Mouse (Mus musculus): ENCODE results near the gene Uxs1. TPM values are rescaled to one million over a fixed set of nuclear protein-coding genes. Genes with fewer than 3 reads are reported as not detected.

The Uxs1 gene
- total RNA-seq (2021): 10 to 100 TPM; 57.0 to 58.8 TPM
- long read RNA-seq, experiment 1, full-length matches to known transcripts: 25 of 42 reads
- long read RNA-seq, experiment 1, partial matches to known transcripts: 3 of 42 reads
- long read RNA-seq, experiment 1, other reads (novel, unspliced or antisense): 14 of 42 reads
- long read RNA-seq, experiment 2, full-length matches to known transcripts: 8 of 12 reads
- long read RNA-seq, experiment 2, partial matches to known transcripts: 0 of 12 reads
- long read RNA-seq, experiment 2, other reads (novel, unspliced or antisense): 4 of 12 reads

DNA sequence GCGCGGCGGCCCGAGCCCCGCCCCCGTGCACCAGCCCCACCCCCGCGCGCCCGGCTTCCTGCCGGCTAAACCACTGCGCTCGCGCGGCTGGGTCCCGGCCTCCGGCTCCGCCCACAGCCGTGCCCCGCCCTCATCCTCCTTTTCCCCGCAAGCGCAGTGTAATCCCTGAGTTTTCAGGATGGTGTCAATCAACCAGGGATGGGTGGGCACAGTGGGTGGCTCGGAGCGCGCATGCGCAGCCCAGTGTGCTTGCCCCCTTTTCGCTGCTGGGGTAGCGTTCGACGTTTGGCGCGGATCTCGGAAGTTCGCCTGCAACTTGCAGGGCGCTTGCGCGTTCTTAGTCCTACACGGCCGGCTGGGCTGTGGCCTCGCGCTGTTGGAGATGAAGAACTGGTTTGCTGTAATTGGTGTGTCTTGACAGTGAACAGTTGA is at the start of gene Uxs1:
Gene Uxs1, minus strand, starts transcription at position 38 of the 432 bp plus-strand sequence.
- DNase-seq: peak; percentile 99

DNA sequence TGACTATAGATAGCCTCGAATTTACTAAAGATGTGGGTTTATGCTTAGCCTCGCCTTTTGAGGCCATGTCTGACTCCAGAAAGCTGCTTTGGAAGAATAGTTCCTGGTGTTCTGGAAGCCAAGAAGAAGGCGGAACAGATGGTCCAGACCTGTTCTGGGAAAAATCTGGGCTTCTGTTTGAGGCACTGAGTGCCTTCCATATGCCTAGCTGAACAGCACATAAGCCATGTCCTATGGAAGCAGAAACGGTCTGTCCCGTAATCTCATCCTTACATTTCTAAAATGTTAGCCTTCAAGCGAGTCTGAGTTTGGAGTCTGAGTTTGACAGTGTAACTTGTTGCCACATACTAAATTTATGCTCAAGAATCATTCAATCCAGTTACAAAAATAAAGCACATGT is 49.6 kb upstream of the Uxs1 start:
- no peak for DNase-seq

DNA sequence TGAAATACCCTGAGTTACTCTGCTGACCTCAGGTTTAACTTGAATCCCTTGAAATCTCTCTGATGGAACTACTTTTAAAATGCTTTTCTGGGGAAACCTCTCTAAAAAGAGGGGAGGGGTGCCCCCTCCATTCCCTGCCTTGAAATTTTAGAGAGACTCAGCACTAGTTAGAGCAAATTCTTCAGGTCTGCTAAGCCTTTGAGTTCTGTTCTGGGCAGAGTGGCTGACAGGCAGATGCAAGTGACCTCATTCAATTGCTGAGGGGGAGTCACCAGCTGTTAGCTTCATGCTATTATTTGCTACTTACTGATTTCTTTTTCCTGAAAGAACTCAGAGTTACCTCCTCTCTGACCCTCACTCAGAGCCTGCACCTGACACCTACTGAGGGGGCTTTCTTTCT is 43.5 kb upstream of the Uxs1 start:
- no peak for DNase-seq

DNA sequence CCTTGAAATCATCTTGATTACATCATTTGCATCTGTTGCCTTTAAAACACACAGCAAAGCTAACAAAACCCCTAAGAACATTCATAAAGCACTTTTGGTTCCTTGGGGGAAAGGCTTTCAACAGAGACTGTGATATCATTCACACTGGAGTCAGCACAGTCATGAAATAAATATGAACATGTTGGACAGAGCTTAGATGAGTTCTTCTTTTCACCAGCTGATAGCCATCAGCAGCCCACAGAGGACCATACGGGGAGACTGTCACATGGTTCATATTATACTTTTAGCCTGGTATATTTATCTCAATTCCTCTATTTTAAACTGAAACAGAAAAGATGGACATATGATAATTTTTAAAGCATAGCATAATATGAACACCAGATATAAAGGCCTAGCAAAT is 40.9 kb upstream of the Uxs1 start:
- no peak for DNase-seq

DNA sequence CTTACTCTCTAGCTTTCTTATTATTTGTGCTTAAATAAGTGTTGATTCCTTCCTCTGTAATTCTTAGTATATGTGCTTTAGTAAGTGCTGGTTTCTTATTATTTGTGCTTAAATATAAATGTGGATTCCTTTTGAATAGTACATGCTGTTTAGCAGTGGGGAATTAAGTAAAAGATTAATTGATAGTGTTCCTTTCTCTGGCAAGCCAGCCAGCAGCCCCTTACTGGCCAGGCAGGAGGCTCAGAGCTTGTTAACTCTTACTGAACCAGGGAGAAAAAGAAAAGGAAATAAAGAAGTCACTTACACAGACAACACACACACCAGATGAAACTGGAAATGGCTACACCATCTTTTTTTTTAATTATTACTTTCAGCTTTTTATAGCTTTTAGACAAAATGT is 37.2 kb upstream of the Uxs1 start:
- no peak for DNase-seq

DNA sequence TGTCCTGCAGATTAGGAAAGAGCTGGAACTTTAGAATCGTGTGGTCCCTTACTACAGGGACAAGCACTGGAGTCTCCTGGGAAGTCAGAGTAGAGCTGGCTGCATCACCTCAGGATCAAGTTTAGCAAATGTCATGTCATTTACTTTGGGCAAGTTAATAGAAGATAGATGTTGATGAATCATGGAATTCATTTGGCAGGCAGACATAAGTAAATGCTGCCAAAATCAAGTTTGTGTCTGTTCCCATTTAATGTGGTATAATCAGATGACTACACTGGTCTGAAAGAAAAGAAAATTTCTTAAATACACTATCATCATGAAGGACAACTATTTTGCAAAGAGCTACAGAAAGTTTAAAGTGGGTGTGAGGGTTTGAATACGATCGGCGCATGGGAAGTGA is 35.0 kb upstream of the Uxs1 start:
- peak in 1 of 2 experiments; percentile 3 for DNase-seq

DNA sequence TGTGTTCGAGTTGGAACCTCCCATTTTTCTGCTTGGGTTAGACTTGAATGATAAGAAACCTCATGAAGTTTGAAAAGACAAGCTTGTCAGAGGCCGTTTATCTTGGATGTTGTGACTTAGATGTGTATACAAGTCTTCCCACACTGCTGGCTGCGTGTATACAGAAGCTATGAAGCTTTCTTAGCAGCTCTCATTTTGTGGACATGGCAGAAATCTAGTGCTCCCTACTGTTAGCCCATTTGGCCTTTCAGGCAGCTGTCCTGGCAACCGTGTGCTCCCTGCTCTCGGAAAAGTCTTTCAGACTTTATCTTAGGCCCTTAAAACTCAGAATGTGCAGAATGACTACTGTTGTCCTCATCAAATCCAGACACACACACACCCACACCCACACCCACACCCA is 31.4 kb upstream of the Uxs1 start:
- DNase-seq: no peak

DNA sequence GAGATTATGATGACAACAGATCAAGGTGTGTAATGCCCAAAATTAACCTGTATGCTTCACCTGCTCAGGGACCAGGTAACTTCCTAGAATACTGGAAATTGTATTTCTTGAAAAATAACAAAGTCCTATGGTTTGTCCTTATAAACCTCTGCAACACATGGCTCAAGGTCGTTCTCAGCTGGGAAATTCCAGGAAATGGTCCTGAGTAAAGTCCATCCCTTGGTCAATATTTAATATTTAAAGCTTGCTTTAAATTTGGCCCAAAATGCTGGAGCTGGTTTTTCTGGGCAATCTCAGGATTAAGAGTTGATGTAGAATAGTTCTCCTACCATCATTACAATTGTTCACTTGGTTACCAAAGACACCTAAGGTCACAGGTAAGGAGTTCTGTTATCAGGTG is 30.1 kb upstream of the Uxs1 start:
- DNase-seq: no peak

DNA sequence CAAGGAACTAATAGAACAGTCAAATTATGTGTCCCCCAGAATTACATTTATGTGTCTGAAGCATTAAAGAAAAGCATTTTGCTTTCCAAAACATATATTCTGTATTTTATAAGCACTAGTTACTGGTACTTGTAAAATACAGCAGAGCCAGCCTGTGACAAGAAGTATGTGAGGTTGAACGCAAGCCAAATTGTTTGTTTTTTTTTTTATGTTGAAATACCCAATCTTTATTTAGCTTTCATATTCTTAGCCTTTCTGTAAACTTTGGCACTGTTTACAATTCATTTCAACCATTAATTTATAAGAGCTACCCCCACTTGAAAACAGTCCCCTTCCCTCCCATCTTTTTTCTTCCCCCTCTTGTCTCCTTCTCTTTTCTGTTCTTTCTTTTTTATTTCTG is 28.0 kb upstream of the Uxs1 start:
- no peak for DNase-seq

DNA sequence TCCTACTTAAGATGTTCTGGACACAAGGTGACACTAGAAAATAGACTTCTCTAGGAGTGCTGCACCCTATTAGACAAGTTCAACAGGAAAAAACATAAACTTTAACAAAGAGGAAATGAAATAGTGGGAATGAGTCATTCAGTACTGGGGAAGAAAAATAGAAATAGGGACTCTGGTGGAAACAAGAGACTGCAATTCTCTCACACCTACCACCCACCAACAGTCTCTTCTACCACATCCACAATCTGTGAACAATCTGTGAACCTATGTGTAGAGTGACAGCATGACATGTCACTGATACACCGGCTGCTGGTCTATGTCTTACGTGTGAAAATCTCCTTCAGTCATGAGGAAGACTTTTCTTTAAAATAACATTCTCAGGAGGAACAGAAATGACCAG is 15.8 kb upstream of the Uxs1 start:
- no peak for DNase-seq

DNA sequence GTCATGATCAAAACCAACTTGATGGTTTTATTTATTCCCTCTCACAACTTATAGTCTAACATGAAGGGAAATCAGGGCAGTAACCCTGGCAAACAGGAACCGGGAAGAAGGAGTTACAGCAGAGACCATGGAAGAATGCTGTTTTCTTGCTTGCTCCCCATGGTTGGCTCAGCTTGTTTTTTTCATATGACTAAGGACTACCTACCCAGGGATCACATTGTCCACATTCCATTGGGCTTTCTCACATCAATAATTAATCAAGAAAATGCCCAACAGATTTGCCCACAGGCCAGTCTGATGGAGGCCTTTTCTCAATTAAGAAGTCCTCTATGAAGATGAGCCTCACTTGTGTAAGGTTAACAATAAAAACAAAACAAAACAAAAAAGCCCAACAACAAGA is 9.6 kb upstream of the Uxs1 start:
- no peak for DNase-seq

DNA sequence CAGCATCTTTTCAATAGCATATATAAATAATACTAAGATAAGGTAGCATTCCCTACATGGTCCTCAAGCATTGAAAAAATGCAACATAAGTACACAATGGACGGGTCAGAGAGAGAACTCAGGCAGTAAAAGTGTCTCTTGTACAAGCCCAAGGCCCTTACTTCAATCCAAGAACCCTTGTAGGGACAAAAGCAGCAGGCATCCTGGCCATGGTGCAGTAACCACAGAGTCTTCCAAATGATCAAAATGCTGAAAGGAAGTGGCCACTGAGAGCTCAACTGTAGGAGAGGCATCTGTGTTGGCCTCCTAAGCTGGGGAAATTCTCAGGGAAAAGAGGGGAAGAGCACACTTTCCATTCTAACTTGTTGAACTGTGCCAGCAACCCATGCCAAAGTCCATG is 2.5 kb upstream of the Uxs1 start:
- DNase-seq: no peak

DNA sequence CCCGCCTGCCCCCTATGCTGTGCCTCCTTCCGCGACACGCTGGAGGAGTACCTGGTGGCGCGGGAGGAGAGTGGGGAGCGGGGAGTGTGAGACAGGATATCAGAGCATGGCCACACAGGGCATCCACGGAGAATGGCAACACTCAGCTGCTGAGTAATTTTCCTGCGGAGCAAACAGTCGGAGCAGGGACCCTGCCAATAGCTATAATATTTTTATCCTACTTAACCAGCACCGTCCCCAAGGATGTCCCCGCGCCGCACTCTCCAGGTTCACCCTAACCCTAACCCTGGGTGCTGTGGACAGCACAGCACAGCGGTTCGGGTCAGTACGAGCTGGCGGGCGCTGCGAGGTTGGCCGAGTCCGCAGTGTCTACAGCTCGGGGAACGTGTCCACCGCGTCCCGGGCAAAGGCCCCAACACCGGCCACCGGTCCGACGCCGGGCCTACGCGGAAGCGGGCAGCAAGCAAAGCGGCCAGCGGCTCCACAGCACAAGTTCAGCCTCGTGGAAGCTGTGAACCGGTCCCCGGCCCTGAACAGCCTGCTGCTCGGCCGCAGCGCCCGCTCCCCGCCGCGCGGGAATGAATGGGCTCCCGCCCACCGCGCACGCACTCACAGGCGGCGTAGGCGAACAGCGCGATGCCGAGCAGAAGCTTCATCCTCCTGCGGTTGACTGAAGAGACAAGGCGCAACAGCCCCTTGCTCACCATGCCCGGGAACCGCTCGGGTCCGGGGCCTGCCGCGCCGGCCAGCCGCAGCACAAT is 418 bp downstream of the Uxs1 start:
- peak; percentile 62 to 64 for DNase-seq

DNA sequence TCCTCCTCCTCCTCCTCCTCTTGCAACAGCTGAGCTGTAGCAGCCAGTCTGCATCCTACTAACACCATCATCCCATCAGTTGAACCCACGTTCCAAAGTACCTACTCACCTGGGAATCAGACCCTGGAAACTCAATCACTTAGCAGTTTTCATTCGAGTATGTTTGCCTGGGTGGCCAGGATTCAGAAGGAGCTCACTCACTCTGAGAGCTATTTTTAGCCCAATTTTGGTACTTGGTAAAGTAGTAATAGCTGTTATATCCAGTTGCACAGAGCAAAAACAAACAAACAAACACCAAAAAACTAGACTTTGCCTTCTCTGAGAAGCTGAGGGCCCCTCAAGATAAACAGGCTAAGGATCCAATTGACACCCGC is 985 bp downstream of the Uxs1 start:
- no peak for DNase-seq

DNA sequence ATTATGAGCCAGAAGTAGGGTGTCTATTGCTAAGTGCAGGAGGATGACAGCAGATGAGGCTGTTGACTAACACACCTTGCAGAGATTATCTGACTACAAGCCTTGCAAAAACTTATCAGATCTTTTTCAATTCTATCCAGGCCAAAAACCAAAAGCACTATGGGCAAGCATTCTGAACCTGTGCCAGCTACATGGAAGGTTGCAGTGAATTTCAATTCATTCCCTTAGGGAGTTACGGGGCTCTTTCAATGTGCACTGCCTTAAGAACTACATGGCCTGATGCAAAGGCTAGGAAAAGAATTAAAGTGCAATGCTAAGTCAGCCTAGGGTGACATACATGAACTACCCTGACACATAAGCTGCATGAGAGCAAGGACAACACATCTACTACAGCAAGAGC is 4.2 kb downstream of the Uxs1 start:
- peak; percentile 20 to 34 for DNase-seq

DNA sequence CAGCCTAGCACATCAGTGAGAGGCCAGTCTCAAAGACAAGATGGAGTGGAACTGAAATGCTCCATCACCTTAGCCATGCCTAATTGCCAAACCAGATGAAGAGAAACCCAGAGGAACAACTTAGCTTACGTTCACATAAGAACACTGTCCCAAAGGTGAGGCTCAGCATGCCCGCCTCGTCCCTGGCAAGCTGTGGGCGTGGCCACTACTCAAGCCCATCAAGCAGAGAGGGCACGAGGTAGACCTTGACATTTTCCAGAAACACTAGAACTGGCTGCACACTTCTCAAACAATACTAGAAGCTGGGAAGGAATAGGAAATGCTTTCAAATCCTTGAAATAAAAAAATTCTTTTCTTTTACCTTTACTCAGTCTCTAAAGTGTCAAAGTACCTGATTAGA is 5.0 kb downstream of the Uxs1 start:
- DNase-seq: peak; percentile 68 to 76

DNA sequence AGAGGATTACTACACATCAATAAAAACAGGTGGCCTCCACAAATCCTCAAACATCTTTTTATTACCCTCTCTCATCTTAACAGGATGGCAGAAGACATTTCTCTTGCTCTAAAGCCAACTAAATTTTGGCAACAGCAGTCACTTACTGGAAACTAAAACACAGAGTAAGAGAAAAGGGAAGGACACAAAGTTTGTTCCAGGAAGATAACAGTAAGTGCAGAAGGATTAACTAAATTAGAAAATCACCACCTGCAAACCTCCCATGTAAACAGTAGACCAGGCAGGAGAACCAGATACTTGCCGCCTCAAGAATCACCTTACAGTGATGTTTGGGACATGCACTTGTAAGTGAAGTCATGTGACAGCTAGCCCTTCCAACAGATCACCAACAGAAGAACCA is 5.8 kb downstream of the Uxs1 start:
- no peak for DNase-seq

DNA sequence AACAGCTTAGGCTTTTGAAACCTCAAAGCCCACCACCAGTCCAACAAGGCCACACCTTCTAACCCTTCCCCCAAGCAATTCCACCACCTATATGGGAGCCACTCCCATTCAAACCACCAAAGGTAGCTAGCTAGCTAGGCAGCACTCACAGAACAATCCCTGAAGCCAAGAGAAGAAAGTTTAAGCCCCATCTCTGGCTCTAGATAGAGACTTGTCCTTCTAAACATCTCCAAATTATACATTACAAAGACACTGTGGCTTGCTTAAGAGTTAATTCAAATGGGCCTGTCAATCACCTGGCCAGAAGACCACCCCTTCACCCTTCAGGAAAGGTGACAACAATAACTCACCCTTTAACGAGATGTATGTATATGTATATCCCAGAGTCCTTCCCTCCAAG is 7.0 kb downstream of the Uxs1 start:
- DNase-seq: no peak

DNA sequence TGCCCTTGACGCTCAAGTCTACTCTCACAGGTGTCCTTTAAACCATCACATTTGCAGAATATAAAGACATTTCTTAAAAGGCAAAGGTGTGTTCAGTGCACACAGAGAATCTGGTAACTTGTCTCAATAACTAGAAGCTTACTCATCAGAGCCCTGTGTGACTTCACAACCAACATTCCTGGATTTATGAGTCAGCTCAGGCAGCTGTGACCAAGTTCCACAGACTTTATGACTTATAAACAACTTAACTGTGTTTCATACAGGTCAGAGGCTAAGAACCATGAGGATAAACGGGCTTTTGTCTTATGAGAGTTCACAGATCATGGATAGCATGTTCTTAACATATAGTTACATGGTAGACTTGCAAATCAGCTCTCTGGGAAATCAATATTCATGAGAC is 8.5 kb downstream of the Uxs1 start:
- DNase-seq: peak; percentile 34 to 45

DNA sequence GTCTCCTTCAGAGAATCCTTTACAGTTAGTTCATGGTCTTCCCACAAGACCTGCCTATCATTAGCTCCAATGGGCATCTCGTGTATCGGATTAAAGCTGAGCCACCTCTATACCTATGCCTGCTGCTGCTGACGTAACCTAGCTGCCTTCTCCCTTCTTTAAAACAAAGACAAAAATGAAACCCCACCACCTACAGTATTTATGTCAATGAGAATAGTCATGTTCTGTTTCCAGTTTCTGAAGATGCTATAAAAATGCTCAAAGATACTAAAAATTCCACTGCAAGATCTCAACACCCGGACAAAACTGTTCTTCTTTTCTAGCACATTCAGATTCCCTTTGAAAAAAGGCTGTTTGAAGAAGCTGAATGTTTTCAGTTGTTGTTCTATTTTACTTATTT is 9.2 kb downstream of the Uxs1 start:
- DNase-seq: no peak

DNA sequence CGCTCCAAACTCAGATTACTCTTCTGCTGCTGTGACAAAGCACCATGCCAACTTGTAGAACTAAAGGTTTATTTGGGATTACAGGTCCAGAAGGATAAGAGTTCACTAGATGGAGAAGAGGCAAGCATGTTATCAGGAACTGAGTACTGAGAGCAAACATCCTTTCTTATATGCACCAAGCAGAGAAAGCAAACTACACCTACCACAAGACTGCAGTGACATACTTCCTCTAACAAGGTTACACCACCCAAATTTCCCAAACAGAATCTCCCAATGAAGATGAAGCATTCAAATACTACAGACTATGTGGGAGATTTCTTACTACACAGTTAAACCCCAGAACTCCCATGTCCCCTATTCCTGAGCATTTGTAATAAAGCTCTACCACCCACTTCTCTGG is 15.8 kb downstream of the Uxs1 start:
- no peak for DNase-seq

DNA sequence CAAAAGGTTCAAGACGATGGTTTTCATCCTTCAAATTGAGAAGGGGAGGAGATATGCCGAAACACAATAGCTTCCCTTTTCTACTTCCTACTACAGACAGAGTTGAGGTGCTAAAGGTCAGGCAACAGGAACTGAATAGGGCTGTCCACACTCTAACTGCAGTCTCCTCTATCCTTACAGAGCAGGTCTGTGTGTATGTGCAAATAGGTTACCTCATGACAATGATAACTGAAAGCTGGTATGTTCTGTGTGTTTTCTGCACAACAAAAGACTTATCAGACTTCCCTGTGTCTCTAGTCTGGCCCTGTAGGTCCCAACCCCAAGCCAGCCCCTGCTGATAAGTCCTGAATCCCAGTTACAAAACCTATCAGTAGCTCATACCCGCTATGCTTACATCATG is 16.5 kb downstream of the Uxs1 start:
- DNase-seq: no peak

DNA sequence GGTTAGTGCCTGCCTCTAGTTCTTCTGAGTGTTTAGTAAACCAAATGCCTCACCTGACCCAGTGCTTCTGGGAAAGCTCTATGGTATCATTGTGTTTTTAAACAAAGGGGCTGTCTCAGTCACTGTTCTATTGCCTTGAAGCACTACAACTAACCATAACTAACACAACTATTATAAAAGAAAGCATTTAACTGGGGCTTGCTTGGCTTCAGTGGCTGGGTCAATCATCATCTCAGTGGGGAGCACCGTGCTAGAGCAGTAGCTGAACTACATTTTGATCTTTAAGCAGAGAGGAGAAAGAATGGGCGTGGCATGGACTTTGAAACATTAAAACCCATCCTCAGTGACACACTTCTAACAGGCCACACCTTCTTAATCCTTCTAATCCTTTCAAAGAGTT is 18.2 kb downstream of the Uxs1 start:
- no peak for DNase-seq

DNA sequence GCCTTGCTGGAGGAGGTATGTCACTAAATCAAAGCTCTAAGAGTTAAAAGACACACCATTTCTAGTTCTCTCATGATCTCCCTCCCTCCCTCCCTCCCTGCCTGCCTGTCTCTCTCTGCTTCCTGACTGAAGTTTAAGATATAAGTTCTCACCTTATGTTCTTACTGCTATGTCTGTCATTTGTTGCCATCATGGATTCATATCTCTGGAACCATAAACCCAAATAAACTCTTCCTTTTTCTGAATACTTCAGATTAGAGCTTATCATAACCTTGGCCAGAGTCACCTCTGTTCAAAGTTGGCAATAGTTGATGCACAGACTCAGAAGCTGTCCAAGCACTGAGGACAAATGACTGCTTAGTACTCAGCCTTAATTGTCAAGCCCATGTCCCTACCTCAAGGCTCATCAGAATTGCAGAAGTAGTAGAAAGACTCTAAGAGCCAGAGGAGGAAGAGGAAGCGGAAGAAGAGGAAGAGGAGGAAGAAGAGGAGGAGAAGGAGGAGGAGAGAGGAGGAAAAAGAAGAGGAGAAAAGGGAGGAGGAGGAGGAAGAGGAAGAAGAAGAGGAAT is 23.6 kb downstream of the Uxs1 start:
- DNase-seq: no peak
